Mouse (Mus musculus): ENCODE data around the gene Cep85l.

- TF ChIP-seq POLR2A (IDR thresholded peaks at IDR 0.05; ENCODE audit: extremely low read depth, insufficient read depth, low read length) (no peak), CTCF (IDR thresholded peaks at IDR 0.05; ENCODE audit: low read depth, low read length) (peak; percentile 45)
These were observed 38.3 kb downstream of the Cep85l start for GRCm38 (mm10) chr10:53341288-53341965.

Measured in liver, adult 2 months (tissue).